Mouse (Mus musculus): ENCODE data around the gene Cnot6.

- TF ChIP-seq POLR2A (IDR thresholded peaks at IDR 0.05; ENCODE audit: control insufficient read depth in 1 of 2, insufficient read depth in 1 of 2, low read depth in 1 of 2, low read length in 2 of 2, poor library complexity in 1 of 2) (no peak), TCF12 (IDR thresholded peaks at IDR 0.05; ENCODE audit: low read depth, low read length) (no peak), GATA1 (IDR thresholded peaks at IDR 0.05; ENCODE audit: low read depth, low read length) (no peak), EP300 (IDR thresholded peaks at IDR 0.05; ENCODE audit: low read depth in 1 of 2, low read length in 2 of 2) (no peak), POLR2AphosphoS2 (IDR thresholded peaks at IDR 0.05; ENCODE audit: low read length) (no peak), SIN3A (IDR thresholded peaks at IDR 0.05; ENCODE audit: low read length) (no peak), ZNF384 (IDR thresholded peaks at IDR 0.05; ENCODE audit: low read depth, low read length) (no peak), MYC (IDR thresholded peaks at IDR 0.05; ENCODE audit: low read depth, low read length) (no peak), HCFC1 (IDR thresholded peaks at IDR 0.05; ENCODE audit: low read depth, low read length) (no peak), MAZ (IDR thresholded peaks at IDR 0.05; ENCODE audit: low read depth, low read length) (no peak), USF2 (IDR thresholded peaks at IDR 0.05; ENCODE audit: borderline replicate concordance in 1 of 2, insufficient read depth in 1 of 2, low read depth in 1 of 2, low read length in 2 of 2) (no peak), CTCF (IDR thresholded peaks at IDR 0.05 in 2 of 3, conservative IDR thresholded peaks at IDR 0.05 in 1 of 3; ENCODE audit: control insufficient read depth in 1 of 3, insufficient read depth in 1 of 3, low read depth in 2 of 3, low read length in 3 of 3, poor library complexity in 1 of 3, severe bottlenecking in 1 of 3) (no peak), RCOR1 (IDR thresholded peaks at IDR 0.05; ENCODE audit: low read depth, low read length) (no peak)
Observed at GRCm38 (mm10) chr11:49659470-49659799, 53.1 kb downstream of the Cnot6 start.
